Mouse (Mus musculus): ENCODE results near the gene Csf3.
"Not testable (repeated sequence)": the region's sequence is repeated elsewhere in the genome, so short reads cannot be mapped to it uniquely, and the experiment has no call there.

The Csf3 gene

DNA sequence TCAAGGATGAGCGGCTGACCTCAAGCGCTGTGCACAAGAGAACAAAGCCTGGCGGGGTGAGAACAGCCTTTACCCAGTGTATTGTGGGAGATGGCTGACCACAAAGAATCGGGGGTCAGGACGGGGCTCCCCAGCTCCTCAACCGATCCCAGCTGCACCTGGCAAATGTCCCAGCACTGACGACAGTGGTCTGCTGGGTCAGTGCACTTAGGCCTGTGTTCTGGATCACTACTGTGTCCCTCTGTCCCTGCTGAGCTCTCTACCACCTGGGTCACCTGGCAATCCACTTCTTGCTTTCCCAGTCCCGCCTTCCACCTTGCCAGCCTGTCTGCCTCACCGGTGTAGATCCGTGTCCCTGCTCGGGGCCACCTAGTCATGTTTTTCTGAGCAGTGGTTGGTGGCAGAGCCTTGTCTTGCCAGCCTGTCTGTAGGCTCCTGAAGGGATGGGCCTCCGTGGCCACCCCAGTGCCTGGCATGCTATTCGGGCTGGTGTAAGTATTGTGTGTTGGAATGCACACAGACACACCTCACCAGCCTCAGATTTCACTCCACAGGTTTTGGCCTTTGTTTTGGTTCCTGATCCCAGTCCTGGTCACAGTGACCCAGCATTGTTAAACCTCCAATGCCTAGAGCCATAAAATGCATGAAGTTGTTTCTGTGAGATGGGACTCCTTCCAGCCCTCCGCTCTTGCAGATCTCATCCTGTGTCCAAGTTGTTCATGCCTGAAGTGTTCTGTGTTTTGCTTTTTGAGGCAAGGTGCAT is 4.4 kb upstream of the Csf3 start:
- no peak for DNase-seq (ENCODE audit: low spot score)

GRCm38 (mm10) chr11:98697225-98697624 is 3.8 kb upstream of the Csf3 start:
- no peak for DNase-seq (ENCODE audit: low spot score)

GRCm38 (mm10) chr11:98698849-98699640 is 2.0 kb upstream of the Csf3 start:
- DNase-seq (ENCODE audit: low spot score) = no peak

GRCm38 (mm10) chr11:98699911-98700310 is 1.2 kb upstream of the Csf3 start:
- peak; percentile 78 for DNase-seq (ENCODE audit: low spot score)

DNA sequence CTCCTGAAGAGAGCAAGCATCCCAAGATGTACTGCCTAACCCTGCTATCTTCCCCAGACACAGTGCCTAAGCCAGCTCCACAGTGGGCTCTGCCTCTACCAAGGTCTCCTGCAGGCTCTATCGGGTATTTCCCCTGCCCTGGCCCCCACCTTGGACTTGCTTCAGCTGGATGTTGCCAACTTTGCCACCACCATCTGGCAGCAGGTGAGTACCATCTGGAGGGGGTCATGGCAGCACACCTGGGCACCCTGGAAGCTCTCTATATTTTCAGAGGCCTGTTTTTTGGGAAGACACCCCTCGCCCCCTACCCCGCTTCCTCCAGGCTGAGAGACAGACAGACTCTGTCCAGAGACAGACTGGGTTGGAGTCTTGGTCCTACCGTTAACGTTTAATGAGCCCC is 1.3 kb downstream of the Csf3 start:
- no peak for DNase-seq (ENCODE audit: low spot score)

GRCm38 (mm10) chr11:98705021-98705420 is 4.0 kb downstream of the Csf3 start:
- no peak for DNase-seq (ENCODE audit: low spot score)

DNA sequence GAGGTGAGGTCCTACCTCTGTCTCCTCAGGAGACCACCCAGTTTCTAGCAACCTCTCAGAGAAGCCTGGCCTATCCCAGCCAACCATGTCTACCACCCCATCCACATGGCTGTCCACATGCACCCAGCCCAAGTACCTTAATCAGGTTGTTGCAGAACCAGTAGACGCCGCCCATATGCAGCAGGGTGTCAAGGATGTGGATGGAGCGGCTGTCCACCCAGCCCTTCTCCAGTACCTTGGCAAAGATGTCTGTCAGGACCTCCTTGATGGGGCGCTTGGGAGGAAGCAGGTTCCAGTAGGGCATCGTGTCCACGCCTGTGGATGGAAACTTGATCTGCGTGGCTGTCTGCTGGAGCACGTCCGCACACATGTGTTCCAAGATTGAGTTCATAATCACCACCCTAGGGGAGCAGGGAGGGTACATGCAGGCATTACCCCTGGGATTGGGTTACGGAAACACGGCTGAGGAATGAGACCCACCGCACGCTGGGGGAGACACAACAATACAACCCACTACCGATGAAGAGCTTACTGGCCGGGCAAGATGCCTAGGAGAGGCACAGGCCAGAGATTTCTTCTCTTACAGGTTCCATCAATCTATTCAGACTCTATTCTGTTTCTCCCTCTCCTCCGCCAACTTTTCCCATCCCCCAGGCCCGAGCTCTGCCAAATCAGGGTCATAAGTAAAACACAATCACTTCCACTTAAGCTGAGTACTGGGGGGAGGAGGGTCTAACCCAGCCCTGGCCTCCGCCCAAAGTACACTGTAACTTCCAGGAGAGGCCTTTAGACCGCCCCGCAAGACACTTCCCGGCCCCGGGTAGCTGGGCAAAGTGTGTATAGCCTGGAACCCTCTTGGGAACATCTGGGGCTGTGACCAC is 6.6 kb downstream of the Csf3 start:
- DNase-seq (ENCODE audit: low spot score) = no peak

GRCm38 (mm10) chr11:98708282-98708956 is 7.4 kb downstream of the Csf3 start:
- DNase-seq (ENCODE audit: low spot score) = no peak

- DNase-seq (ENCODE audit: low spot score) = peak; percentile 28
Measured at GRCm38 (mm10) chr11:98709001-98709741, 8.1 kb downstream of the Csf3 start.

DNA sequence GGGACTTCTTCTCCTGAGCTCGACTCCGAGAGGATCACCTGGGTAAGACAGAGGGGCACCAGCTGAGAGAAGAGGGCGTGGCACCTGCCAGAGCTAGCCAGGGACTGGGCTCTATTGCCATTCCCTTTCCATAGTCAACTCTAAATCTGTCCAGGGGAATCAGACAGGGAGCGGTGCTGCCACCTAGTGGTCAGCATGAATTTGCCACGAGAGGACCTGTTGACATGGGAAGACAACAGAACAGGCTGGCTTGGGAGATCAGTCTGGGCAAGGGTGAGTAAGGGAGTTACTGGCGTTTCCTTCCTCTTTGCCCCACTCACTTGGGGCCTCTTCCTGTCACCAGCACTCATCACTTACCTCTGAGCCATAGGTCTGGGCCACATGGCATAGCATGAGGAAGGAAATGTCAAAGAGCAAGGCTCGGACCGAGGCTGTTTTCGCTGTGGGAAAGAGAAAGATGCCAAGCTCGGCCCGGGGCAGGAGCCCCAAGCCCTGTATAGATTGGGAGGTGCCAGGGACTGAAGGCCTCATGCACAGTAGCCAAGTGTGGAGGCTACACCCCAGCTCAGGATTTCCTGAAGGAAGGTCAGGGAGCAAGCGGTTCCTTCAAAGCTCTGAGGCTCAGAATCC is 9.5 kb downstream of the Csf3 start:
- DNase-seq (ENCODE audit: low spot score) = peak; percentile 62

- no peak for DNase-seq (ENCODE audit: low spot score)
Measured at GRCm38 (mm10) chr11:98711046-98711434, 10.0 kb downstream of the Csf3 start.

DNA sequence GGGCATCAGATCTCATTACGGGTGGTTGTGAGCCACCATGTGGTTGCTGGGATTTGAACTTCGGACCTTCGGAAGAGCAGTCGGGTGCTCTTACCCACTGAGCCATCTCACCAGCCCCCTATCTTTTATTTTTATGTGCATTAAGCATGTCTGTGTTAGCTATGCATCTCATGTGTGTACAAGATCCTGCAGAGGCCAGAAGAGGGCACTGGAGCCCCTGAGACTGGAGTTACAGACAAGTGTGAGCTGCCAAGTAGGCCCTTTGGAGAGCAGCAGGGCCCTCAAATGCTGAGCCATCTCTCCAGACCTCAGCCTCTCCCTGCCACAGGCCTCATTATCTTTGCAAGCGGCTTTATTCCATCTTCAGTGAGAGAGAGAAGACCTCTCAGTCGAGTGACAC is 10.9 kb downstream of the Csf3 start:
- DNase-seq (ENCODE audit: low spot score) = not testable (repeated sequence)

DNA sequence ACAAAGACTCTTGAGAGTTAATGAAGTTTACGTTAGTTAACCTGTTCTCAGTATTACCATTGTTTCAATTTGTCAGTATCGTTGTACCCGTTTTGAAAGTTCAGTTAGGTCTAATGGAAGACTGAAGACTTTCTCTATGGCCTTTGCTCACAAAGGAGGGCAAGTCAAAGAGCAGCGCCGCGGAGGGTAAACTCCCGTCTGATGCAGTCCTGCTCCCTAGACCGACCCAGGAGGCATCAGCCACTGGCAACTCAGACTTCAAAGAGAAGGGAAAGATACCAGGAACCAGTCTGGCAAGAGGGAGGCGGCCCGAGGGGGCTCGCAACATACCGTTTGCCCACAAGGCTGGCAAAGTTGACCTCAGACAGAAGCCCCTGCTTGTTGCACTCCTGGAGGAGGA is 12.6 kb downstream of the Csf3 start:
- no peak for DNase-seq (ENCODE audit: low spot score)

DNA sequence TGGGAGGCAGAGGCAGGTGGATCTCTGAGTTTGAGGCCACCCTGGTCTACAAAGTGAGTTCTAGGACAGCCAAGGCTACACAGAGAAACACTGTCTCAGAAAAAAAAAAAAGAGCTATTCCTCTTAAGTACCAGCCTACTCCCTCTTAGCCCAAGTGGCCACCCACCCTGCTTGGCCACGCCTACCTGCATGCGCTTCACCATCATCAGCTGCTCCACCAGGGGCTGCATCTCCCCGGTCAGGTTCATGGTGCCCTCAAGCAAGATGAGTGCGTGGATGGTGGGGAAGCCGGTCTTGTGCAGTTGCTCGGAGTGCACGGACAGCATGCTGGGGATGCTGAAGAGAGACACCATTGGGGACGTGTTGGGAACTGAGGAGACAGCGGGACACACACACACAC is 14.9 kb downstream of the Csf3 start:
- no peak for DNase-seq (ENCODE audit: low spot score)

- peak; percentile 47 for DNase-seq (ENCODE audit: low spot score)
Measured at GRCm38 (mm10) chr11:98717904-98718303, 16.8 kb downstream of the Csf3 start.

GRCm38 (mm10) chr11:98720756-98721155 is 19.7 kb downstream of the Csf3 start:
- DNase-seq (ENCODE audit: low spot score) = no peak

GRCm38 (mm10) chr11:98721458-98722226 is 20.6 kb downstream of the Csf3 start:
- DNase-seq (ENCODE audit: low spot score) = no peak

DNA sequence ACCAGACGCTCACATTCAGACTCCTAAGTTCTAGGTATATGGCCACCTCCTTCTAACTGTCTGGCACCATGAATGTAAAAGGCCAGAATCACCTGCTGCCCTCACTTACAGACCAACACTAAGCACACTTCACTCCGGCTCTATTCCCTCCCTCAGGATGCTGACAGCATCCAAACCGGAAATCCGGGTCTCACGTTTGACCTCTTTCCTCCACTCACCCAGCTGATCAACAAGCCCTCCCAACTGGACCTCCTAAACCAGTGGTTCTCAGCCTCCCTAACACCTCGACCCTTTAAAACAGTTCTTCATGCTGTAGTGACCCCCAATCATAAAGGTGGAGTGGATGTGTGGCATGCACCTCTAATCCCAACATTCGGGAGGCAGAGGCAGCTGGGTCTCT is 22.0 kb downstream of the Csf3 start:
- no peak for DNase-seq (ENCODE audit: low spot score)

GRCm38 (mm10) chr11:98725926-98726506 is 25.0 kb downstream of the Csf3 start:
- DNase-seq (ENCODE audit: low spot score) = no peak
